Mouse (Mus musculus): Measurements from ENCODE around the gene Olfr810.

Gene Olfr810

DNA sequence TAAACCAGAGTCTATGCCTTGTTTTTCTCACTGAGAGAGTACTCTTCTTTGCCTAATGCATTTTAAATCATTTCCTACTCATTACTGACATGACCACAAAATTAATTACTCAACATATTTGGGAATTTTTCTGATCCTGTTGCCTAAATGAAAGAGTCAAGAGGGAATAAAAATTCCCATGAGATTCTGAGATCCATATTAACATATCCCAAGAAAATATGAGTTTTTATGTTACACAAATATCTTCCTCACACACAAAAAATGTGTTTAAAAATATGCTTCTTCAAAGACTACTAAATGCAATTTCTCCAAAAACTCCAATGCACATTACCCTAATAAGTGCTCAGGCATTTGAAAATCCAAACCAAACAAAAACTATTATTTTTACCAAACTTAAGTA is at the start of gene Olfr810:
TSS of gene Olfr810 (minus strand) at position 101 of the 400 bp plus-strand sequence.
- DNase-seq (ENCODE audit: low spot score): no peak

DNA sequence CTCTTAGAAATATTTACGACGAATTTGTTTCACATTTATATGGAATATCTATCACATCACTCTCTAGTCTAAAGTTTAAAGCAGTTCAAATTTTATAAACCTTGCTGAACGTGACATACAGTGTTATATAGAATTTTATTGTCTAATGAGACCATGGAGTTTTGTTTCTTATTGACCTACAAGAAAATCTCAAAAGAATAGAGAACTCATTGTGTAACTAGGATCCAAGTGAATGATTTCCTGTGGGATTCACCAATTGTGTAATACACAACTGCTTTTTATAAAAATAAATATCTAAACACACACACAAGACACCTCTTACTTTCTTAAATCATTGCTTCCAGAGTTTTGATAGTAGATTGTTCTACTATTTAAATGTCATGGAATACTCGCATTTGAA is 9.6 kb upstream of the Olfr810 start, which contains the start of gene Olfr811:
TSS of gene Olfr811 (minus strand) at position 101 of the 400 bp plus-strand sequence.
- no peak for DNase-seq (ENCODE audit: low spot score)

DNA sequence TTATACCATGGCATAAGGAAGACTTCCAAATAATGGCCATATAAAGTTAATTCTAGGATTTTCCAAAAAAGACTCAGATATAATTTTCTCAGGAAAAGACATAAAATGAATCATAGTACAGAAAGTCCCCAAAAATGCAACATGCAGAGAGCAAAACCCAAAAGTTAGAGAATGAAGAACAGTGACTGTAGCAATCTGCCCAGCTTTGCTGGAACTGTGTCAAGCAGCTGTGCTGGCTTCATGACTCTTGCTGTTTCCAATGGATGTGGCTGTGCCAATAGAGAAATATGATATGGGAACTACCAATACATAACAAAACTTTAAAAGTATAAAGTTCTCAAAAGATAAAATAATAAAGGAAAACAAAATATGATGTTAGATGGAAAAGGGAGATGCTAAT is 16.6 kb downstream of the Olfr810 start:
- no peak for DNase-seq (ENCODE audit: low spot score)

DNA sequence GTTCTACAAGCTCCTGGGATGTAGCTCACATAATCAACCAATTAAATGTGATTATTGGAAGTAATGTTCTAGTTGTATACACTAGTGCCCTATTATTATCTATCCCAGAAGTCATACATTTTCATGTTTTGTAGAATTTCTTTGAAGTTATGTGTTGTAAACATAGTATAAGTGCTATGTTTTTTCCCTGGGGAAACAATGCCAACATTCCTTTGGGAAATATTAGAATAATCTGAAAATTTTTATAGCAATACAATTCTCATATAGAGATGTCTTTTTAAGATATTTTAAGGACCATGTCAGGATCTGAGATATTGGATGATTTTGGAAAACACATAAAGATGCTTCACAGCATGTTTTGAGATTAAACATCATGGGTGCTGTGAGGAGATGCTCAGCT is 20.4 kb downstream of the Olfr810 start, which contains the start of gene Olfr809:
TSS of gene Olfr809 (plus strand) at position 301 of the 400 bp plus-strand sequence.
- no peak for DNase-seq (ENCODE audit: low spot score)

DNA sequence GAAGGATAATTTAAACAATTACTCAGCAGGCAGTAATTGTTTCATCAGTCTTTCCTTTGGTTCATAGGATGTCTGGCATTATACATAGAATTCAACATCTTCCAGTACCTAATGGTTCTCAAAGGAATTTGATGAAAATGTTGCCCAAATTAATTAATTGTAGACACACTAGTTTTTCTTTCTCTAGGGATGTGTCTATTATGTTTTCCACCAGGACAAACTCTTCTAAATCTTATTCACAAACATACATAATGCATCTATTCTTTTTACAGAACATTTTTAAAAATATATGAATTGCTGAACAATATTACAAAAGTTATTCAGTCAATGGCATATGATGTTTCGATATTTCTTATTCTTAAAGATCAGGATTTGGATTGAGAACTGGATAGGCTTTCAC is 29.5 kb downstream of the Olfr810 start, which contains the start of gene Olfr808:
TSS of gene Olfr808 (plus strand) at position 301 of the 400 bp plus-strand sequence.
- no peak for DNase-seq (ENCODE audit: low spot score)

DNA sequence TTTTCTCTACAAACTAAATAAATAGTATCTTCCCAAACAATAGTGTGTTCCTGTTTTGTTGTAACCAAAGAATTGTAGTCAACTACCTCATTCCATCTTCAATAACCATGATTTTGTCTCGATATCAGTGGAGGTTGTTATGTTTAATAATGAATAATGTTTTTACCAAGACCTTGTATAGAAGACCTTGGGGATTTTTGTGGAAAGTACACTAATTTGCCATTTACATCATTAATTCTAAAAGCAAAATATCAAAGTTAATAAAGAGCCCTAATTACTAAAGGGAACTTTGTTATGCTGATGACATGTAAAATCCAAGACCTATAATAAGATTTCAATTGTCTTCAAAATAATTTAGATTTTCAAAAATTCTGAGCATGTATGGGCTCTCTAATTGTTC is 37.0 kb downstream of the Olfr810 start, which contains the start of gene Olfr807:
TSS of gene Olfr807 (minus strand) at position 101 of the 400 bp plus-strand sequence.
- DNase-seq (ENCODE audit: low spot score): no peak

DNA sequence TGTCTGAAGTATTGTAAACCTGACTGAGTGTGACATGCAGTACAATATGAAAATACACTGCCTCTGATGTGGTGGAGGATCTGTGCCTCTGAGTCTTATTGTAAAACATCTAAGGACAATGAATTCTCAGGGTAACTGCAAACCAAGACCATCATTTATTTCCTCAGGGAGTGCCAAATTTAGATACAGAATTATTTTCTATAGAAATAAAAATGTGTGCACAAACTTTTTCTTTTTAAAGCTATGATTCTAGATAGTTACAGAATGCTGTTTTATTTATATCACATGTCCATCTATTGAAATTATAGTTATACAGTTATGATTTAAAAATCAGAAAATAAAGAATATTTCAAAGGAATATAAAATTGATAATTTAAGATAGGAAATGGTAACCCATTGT is 52.9 kb downstream of the Olfr810 start, which contains the start of gene Olfr806:
TSS of gene Olfr806 (minus strand) at position 101 of the 400 bp plus-strand sequence.
- no peak for DNase-seq (ENCODE audit: low spot score)

Data from ovary, postnatal 36 days (tissue).